Mouse (Mus musculus): ENCODE measurements around the gene Bcdin3d. TPM values are rescaled to one million over a fixed set of nuclear protein-coding genes. Genes with fewer than 3 reads are reported as not detected.

Gene Bcdin3d
- polyA plus RNA-seq, 1 experiment from 2014 or later: 25.5 TPM

Other genes with a start within 250 kb of the Bcdin3d start
- gene Kcnh3, start 249.9 kb downstream of the Bcdin3d start, polyA plus RNA-seq (2015; fragmentation: Nextera tagmentation; extraction: Ambion mirVana): 4.3 and 4.6 TPM in 2 replicates
- 209 and 212 TPM in 2 replicates for gene Mcrs1, start 222.8 kb downstream of the Bcdin3d start, polyA plus RNA-seq (2015; fragmentation: Nextera tagmentation; extraction: Ambion mirVana)
- 111 and 115 TPM in 2 replicates for gene Prpf40b, start 179.6 kb downstream of the Bcdin3d start, polyA plus RNA-seq (2015; fragmentation: Nextera tagmentation; extraction: Ambion mirVana)
- gene Fam186b, start 178.8 kb downstream of the Bcdin3d start, polyA plus RNA-seq (2015; fragmentation: Nextera tagmentation; extraction: Ambion mirVana): 0.23 and 0.31 TPM in 2 replicates
- gene Fmnl3, start 104.2 kb downstream of the Bcdin3d start, polyA plus RNA-seq (2015; fragmentation: Nextera tagmentation; extraction: Ambion mirVana): 9.9 and 10.2 TPM in 2 replicates
- 250 and 263 TPM in 2 replicates for gene Tmbim6, start 81.8 kb downstream of the Bcdin3d start, polyA plus RNA-seq (2015; fragmentation: Nextera tagmentation; extraction: Ambion mirVana)
- gene Nckap5l, start 17.0 kb downstream of the Bcdin3d start, polyA plus RNA-seq (2015; fragmentation: Nextera tagmentation; extraction: Ambion mirVana): 11.0 and 12.4 TPM in 2 replicates
- 17.0 and 18.9 TPM in 2 replicates for gene Faim2, start 53.4 kb upstream of the Bcdin3d start, polyA plus RNA-seq (2015; fragmentation: Nextera tagmentation; extraction: Ambion mirVana)
- not detected in 2 replicates for gene Aqp2, start 104.3 kb upstream of the Bcdin3d start, polyA plus RNA-seq (2015; fragmentation: Nextera tagmentation; extraction: Ambion mirVana)
- gene Aqp5, start 116.1 kb upstream of the Bcdin3d start, polyA plus RNA-seq (2015; fragmentation: Nextera tagmentation; extraction: Ambion mirVana): 0.38 TPM in 1 of 2 replicates, not detected in the other
- not detected in 2 replicates for gene Aqp6, start 126.7 kb upstream of the Bcdin3d start, polyA plus RNA-seq (2015; fragmentation: Nextera tagmentation; extraction: Ambion mirVana)
- gene Racgap1, start 176.9 kb upstream of the Bcdin3d start, polyA plus RNA-seq (2015; fragmentation: Nextera tagmentation; extraction: Ambion mirVana): 113 and 118 TPM in 2 replicates
- 26.0 and 30.4 TPM in 2 replicates for gene Asic1, start 195.6 kb upstream of the Bcdin3d start, polyA plus RNA-seq (2015; fragmentation: Nextera tagmentation; extraction: Ambion mirVana)
- 121 and 124 TPM in 2 replicates for gene Smarcd1, start 227.4 kb upstream of the Bcdin3d start, polyA plus RNA-seq (2015; fragmentation: Nextera tagmentation; extraction: Ambion mirVana)
- not detected in 2 replicates for gene Gm17349, start 230.8 kb upstream of the Bcdin3d start, polyA plus RNA-seq (2015; fragmentation: Nextera tagmentation; extraction: Ambion mirVana)
- 1.9 and 2.6 TPM in 2 replicates for gene Gpd1, start 242.8 kb upstream of the Bcdin3d start, polyA plus RNA-seq (2015; fragmentation: Nextera tagmentation; extraction: Ambion mirVana)

Data from forebrain, embryonic 15.5 days (tissue).